Mouse (Mus musculus) kidney, embryonic 14.5 days (tissue): ENCODE results near the gene Bbox1. TPM values are rescaled to one million over a fixed set of nuclear protein-coding genes. Genes with fewer than 3 reads are reported as not detected.

Experiments
- ATAC-seq: fragments of 200-750 bp; cut with Nextera tagmentation; 2 replicates; pipeline ENCODE4 v1.8.0; 2017; ENCODE audit warnings: moderate number of reproducible peaks, mild to moderate bottlenecking, moderate TSS enrichment, moderate library complexity; ENCODE audit not compliant: low FRiP score, low TSS enrichment
- H3K27ac ChIP-seq: fragments of 300-500 bp; sonication (generic); 2 replicates; pipeline ENCODE4 v1.5.1; 2014; ENCODE audit warnings: low read depth, mild to moderate bottlenecking, low read length, moderate library complexity, mixed read lengths
- H3K27me3 ChIP-seq: fragments of 300-500 bp; sonication (generic); 2 replicates; pipeline ENCODE4 v1.6.1; 2014; ENCODE audit warnings: mild to moderate bottlenecking, low read length; ENCODE audit not compliant: control insufficient read depth, insufficient read depth
- H3K36me3 ChIP-seq: fragments of 300-500 bp; sonication (generic); 2 replicates; pipeline ENCODE4 v1.6.1; 2014; ENCODE audit warnings: low read length, mixed read lengths; ENCODE audit not compliant: control insufficient read depth, insufficient read depth
- H3K4me1 ChIP-seq: fragments of 300-500 bp; sonication (generic); 2 replicates; pipeline ENCODE4 v1.6.1; 2014; ENCODE audit warnings: low read length, mixed read lengths; ENCODE audit not compliant: control insufficient read depth, insufficient read depth
- H3K4me2 ChIP-seq: fragments of 300-500 bp; sonication (generic); replicated peaks from 2 replicates; pipeline ENCODE4 v1.6.1; 2014; ENCODE audit warnings: low read depth, mild to moderate bottlenecking, low read length
- H3K4me3 ChIP-seq: fragments of 300-500 bp; sonication (generic); 2 replicates; pipeline ENCODE4 v1.5.1; 2014; ENCODE audit warnings: mild to moderate bottlenecking, low read length
- H3K9ac ChIP-seq: fragments of 300-500 bp; sonication (generic); 2 replicates; pipeline ENCODE4 v1.6.1; 2014; ENCODE audit warnings: low read depth, mild to moderate bottlenecking, low read length, moderate library complexity
- H3K9me3 ChIP-seq: fragments of 300-500 bp; sonication (generic); 2 replicates; pipeline ENCODE4 v1.6.1; 2016; ENCODE audit warnings: low read length; ENCODE audit not compliant: control insufficient read depth
- WGBS: fragments of 180-500 bp; shearing (Covaris S2); extraction: QIAGEN DNeasy Blood & Tissue Kit; methylation state at CpG from one replicate; pipeline ENCODE4 v1.1.7; 2014; 5-methylcytosine and 5-hydroxymethylcytosine counted together
- polyA plus RNA-seq: library from polyadenylated mRNA; unstranded; fragments of >200 nt; fragmentation: Nextera tagmentation; extraction: Ambion mirVana; gene quantifications from 2 replicates; pipeline ENCODE4 v1.2.1, GENCODE M21; 2014

Gene Bbox1
- polyA plus RNA-seq, 1 experiment from 2014 or later, result 0.12 TPM

- Histone ChIP-seq H3K9me3 (no peaks in the 10 kb centered on the region), H3K4me1 (no peaks in the 10 kb centered on the region; the same call in 1 of the 2 replicates), H3K4me3 (no peak overlapping the region), H3K27me3 (no peaks in the 10 kb centered on the region), H3K9ac (no peak overlapping the region), H3K27ac (peak overlapping the region; percentile 39; the same call in 1 of the 2 replicates), H3K4me2 (no peak overlapping the region), H3K36me3 (no peaks in the 10 kb centered on the region)
- 22% methylated on average over 4 of the region's 4 CpGs for WGBS
- peak; percentile 56; the same call in 1 of the 2 replicates for ATAC-seq
Observed at GRCm38 (mm10) chr2:110226421-110226820, 87.9 kb downstream of the Bbox1 start.

- Histone ChIP-seq H3K36me3 (no peaks in the 10 kb centered on the region), H3K9ac (no peak overlapping the region), H3K4me1 (no peaks in the 10 kb centered on the region; the same call in 1 of the 2 replicates), H3K9me3 (no peaks in the 10 kb centered on the region), H3K4me2 (no peak overlapping the region), H3K27me3 (no peaks in the 10 kb centered on the region), H3K27ac (peak overlapping the region; percentile 39; the same call in 1 of the 2 replicates), H3K4me3 (no peak overlapping the region)
- no peak for ATAC-seq
Observed at GRCm38 (mm10) chr2:110225969-110226368, 88.4 kb downstream of the Bbox1 start.

- Histone ChIP-seq H3K4me3 (no peak overlapping the region), H3K9ac (no peak overlapping the region), H3K27me3 (no peaks in the 10 kb centered on the region), H3K4me1 (no peaks in the 10 kb centered on the region; the same call in 1 of the 2 replicates), H3K27ac (no peak overlapping the region), H3K4me2 (no peak overlapping the region), H3K9me3 (no peaks in the 10 kb centered on the region), H3K36me3 (no peaks in the 10 kb centered on the region)
- 42% methylated on average over 2 of the region's 2 CpGs for WGBS
- ATAC-seq, result no peak
Observed at GRCm38 (mm10) chr2:110222793-110223192, 91.6 kb downstream of the Bbox1 start.

DNA sequence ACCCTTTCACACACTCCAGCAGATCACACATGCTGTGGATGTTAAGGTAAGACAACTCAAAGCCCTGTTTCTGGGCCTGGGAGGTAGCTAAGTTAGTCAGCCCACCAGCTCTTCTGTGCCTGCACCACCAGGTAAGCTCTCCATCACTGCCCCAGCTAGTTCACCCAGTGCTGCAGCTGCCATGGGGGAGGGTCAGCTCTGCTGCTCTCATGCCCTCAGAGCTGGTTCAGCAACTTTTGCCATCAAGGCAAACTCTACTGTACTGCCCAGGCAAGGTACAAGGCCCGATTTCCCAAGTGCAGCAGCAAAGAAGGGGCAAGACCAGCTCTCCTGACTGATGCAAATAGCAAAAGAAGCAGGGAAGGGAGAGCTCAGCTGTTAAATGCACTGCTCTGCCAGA, 93.9 kb downstream of the Bbox1 start:
- Histone ChIP-seq H3K9me3 (no peaks in the 10 kb centered on the region), H3K9ac (no peak overlapping the region), H3K4me2 (no peak overlapping the region), H3K36me3 (no peaks in the 10 kb centered on the region), H3K27ac (no peak overlapping the region), H3K27me3 (no peaks in the 10 kb centered on the region), H3K4me3 (no peak overlapping the region), H3K4me1 (0 out of 2 replicates have a peak, but pooled peaks cover under 1% of the 10 kb centered on the region)
- no peak; the same call in 1 of the 2 replicates for ATAC-seq
- 63% methylated on average over 1 of the region's 1 CpGs for WGBS

GRCm38 (mm10) chr2:110215685-110216058, 98.7 kb downstream of the Bbox1 start:
- Histone ChIP-seq H3K36me3 (no peaks in the 10 kb centered on the region), H3K9ac (no peak overlapping the region), H3K4me2 (no peak overlapping the region), H3K4me3 (no peak overlapping the region), H3K4me1 (peaks cover 8% of the 10 kb centered on the region; the same call in 1 of the 2 replicates), H3K9me3 (no peaks in the 10 kb centered on the region), H3K27me3 (no peaks in the 10 kb centered on the region), H3K27ac (peak overlapping the region; percentile 30; the same call in 1 of the 2 replicates)
- peak; percentile 40; the same call in 1 of the 2 replicates for ATAC-seq
- WGBS, result 33% methylated on average over 3 of the region's 3 CpGs

DNA sequence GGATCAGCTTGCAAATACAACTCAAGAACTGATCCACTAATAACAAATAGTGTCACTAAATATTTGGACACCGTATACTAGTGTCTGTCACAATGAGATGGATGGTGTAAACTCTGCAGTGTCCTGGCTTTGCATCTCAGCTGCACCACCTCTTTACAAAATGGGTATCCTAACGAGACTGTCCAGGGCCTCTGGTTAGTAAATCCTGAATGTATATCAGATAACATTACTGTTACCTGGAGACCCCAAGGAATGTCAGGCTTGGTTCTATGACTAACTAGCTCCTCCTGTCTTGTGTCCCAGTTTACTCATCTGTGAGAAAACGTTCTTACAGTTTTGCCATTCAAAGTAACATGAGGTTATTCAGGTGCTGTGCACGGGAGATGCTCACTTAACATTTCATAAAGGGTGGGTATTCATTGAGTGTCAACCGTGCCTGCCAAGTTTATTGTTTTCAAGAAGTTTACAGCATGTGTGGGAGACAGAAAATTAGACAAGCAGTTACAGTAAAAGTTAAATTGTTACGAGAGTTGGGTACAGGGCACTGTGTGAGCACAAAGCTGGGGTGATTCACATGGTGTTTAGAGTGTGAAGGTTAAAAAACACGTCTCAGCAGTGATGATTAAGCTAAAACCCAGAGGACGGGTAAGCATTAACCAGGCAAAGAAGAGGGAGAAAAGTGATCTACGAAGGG, 99.2 kb downstream of the Bbox1 start:
- no peaks in the 10 kb centered on the region for H3K36me3 ChIP-seq
- no peak overlapping the region for H3K4me3 ChIP-seq
- peak; percentile 79; the same call in 1 of the 2 replicates for ATAC-seq
- WGBS, result 29% methylated on average over 9 of the region's 9 CpGs
- H3K27me3 ChIP-seq, result no peaks in the 10 kb centered on the region
- H3K4me1 ChIP-seq, result peaks cover 8% of the 10 kb centered on the region; the same call in 1 of the 2 replicates
- H3K27ac ChIP-seq, result peak overlapping the region; percentile 24; the same call in 1 of the 2 replicates
- H3K9ac ChIP-seq, result no peak overlapping the region
- no peaks in the 10 kb centered on the region for H3K9me3 ChIP-seq
- no peak overlapping the region for H3K4me2 ChIP-seq

GRCm38 (mm10) chr2:110214278-110214677, 100.1 kb downstream of the Bbox1 start:
- Histone ChIP-seq H3K4me2 (no peak overlapping the region), H3K27me3 (no peaks in the 10 kb centered on the region), H3K9me3 (no peaks in the 10 kb centered on the region), H3K36me3 (no peaks in the 10 kb centered on the region), H3K9ac (no peak overlapping the region), H3K27ac (peak overlapping the region; percentile 7; the same call in 1 of the 2 replicates), H3K4me3 (no peak overlapping the region), H3K4me1 (peaks cover 8% of the 10 kb centered on the region; the same call in 1 of the 2 replicates)
- no peak for ATAC-seq
- WGBS, result 83% methylated on average over 4 of the region's 4 CpGs

Other genes with a start within 250 kb of the Bbox1 start
- 21.0 and 21.8 TPM in 2 replicates for gene Fibin, start 48.6 kb upstream of the Bbox1 start, polyA plus RNA-seq